Mouse (Mus musculus) CH12.LX (cell line): ENCODE data around the gene Lhb. TPM values are rescaled to one million over a fixed set of nuclear protein-coding genes. Genes with fewer than 3 reads are reported as not detected.

Experiments
- DNase-seq: peaks from one replicate; pipeline ENCODE4 v3.0.0-alpha.2; 2013; ENCODE audit errors: extremely low read depth
- H3K27ac ChIP-seq: 2 replicates; pipeline ENCODE4 v1.5.1; 2012; ENCODE audit warnings: low read depth, mild to moderate bottlenecking, control low read depth, moderate library complexity; ENCODE audit not compliant: insufficient read depth
- H3K27me3 ChIP-seq: replicated peaks from 2 replicates; pipeline ENCODE3; 2012; ENCODE audit warnings: inconsistent platforms
- H3K36me3 ChIP-seq, 2 experiments: replicated peaks in 1 of 2; 2 replicates each; pipeline versions ENCODE3 to v1.6.1; 2012; ENCODE audit warnings: inconsistent platforms in 1 of 2, low read length in 1 of 2, mild to moderate bottlenecking in 1 of 2, mixed read lengths in 1 of 2, moderate library complexity in 1 of 2; ENCODE audit not compliant: control insufficient read depth in 1 of 2, insufficient read depth in 1 of 2
- H3K4me1 ChIP-seq, 2 experiments: 2 replicates each; pipeline ENCODE4 v1.6.1; 2012; ENCODE audit warnings: inconsistent platforms in 1 of 2, moderate library complexity in 1 of 2; ENCODE audit not compliant: insufficient read depth in 2 of 2, control insufficient read depth in 1 of 2
- H3K4me2 ChIP-seq: 2 replicates; pipeline ENCODE4 v1.6.1; 2012; ENCODE audit warnings: low read depth, mild to moderate bottlenecking, control low read depth; ENCODE audit not compliant: poor library complexity, insufficient read depth, severe bottlenecking
- H3K4me3 ChIP-seq, 3 experiments: fragments of 150-350 bp in 1 of 3; sonication (generic) in 1 of 3; replicated peaks in 1 of 3; 2 replicates each; pipeline versions ENCODE3 to v1.5.1; 2011 to 2012; ENCODE audit warnings: low read depth in 2 of 3, low read length in 2 of 3, mild to moderate bottlenecking in 2 of 3, moderate library complexity in 2 of 3, control low read depth in 1 of 3, improper control_type of control experiment in 1 of 3, inconsistent platforms in 1 of 3, mixed read lengths in 1 of 3; ENCODE audit not compliant: poor library complexity in 1 of 3
- H3K79me2 ChIP-seq: replicated peaks from 2 replicates; pipeline ENCODE4 v1.6.1; 2012; ENCODE audit warnings: mild to moderate bottlenecking, moderate library complexity; ENCODE audit not compliant: control insufficient read depth, poor library complexity, insufficient read depth, severe bottlenecking; ENCODE audit errors: extremely low read depth
- H3K9ac ChIP-seq: 2 replicates; pipeline ENCODE4 v1.6.1; 2012; ENCODE audit warnings: low read depth, mild to moderate bottlenecking, control low read depth, moderate library complexity; ENCODE audit not compliant: insufficient read depth
- H3K9me3 ChIP-seq: replicated peaks from 2 replicates; pipeline ENCODE3; 2012; ENCODE audit warnings: low read length, inconsistent platforms, mixed read lengths
- BHLHE40 ChIP-seq: IDR thresholded peaks from 2 replicates; pipeline ENCODE4 v1.6.1; 2011; ENCODE audit warnings: mild to moderate bottlenecking, low read depth, low read length, improper control_type of control experiment
- CHD1 ChIP-seq: IDR thresholded peaks from 2 replicates; pipeline ENCODE4 v1.6.1; 2012; ENCODE audit warnings: low read depth, low read length, improper control_type of control experiment, inconsistent platforms
- CTCF ChIP-seq, 2 experiments: IDR thresholded peaks in 1 of 2; conservative IDR thresholded peaks in 1 of 2; 2 replicates each; pipeline ENCODE4 v1.5.1; 2011 to 2012; ENCODE audit warnings: low read depth in 2 of 2, low read length in 2 of 2, improper control_type of control experiment in 1 of 2, inconsistent platforms in 1 of 2, mild to moderate bottlenecking in 1 of 2, moderate library complexity in 1 of 2
- E2F4 ChIP-seq: IDR thresholded peaks from 2 replicates; pipeline ENCODE4 v1.6.1; 2011; ENCODE audit warnings: low read depth, low read length, improper control_type of control experiment; ENCODE audit not compliant: insufficient replicate concordance
- ELF1 ChIP-seq: IDR thresholded peaks from 2 replicates; pipeline ENCODE4 v1.6.1; 2014; ENCODE audit warnings: low read depth, mild to moderate bottlenecking, inconsistent platforms, low read length, improper control_type of control experiment
- EP300 ChIP-seq: IDR thresholded peaks from 2 replicates; pipeline ENCODE4 v1.6.1; 2011; ENCODE audit warnings: low read length, improper control_type of control experiment
- GABPA ChIP-seq: IDR thresholded peaks from 2 replicates; pipeline ENCODE4 v1.6.1; 2012; ENCODE audit warnings: low read depth, low read length, improper control_type of control experiment, inconsistent platforms; ENCODE audit not compliant: insufficient replicate concordance
- HCFC1 ChIP-seq: IDR thresholded peaks from 2 replicates; pipeline ENCODE4 v1.6.1; 2012; ENCODE audit warnings: low read depth, mild to moderate bottlenecking, inconsistent platforms, low read length, improper control_type of control experiment
- IRF4 ChIP-seq: IDR thresholded peaks from 2 replicates; pipeline ENCODE4 v1.6.1; 2014; ENCODE audit warnings: low read depth, mild to moderate bottlenecking, inconsistent platforms, low read length, improper control_type of control experiment
- JUN ChIP-seq: IDR thresholded peaks from 2 replicates; pipeline ENCODE4 v1.6.1; 2011; ENCODE audit warnings: low read depth, mild to moderate bottlenecking, low read length, improper control_type of control experiment, moderate library complexity; ENCODE audit not compliant: insufficient read depth
- JUND ChIP-seq: conservative IDR thresholded peaks from 2 replicates; pipeline ENCODE4 v1.6.1; 2011; ENCODE audit warnings: low read depth, low read length, improper control_type of control experiment
- KAT2A ChIP-seq: IDR thresholded peaks from 2 replicates; pipeline ENCODE4 v1.6.1; 2012; ENCODE audit warnings: low read length, improper control_type of control experiment, inconsistent platforms; ENCODE audit not compliant: insufficient replicate concordance
- MAFK ChIP-seq: IDR thresholded peaks from 2 replicates; pipeline ENCODE4 v1.6.1; 2011; ENCODE audit warnings: low read length, improper control_type of control experiment; ENCODE audit not compliant: insufficient replicate concordance
- MAX ChIP-seq: IDR thresholded peaks from 2 replicates; pipeline ENCODE4 v1.6.1; 2011; ENCODE audit warnings: low read length, improper control_type of control experiment
- MAZ ChIP-seq: IDR thresholded peaks from 2 replicates; pipeline ENCODE4 v1.6.1; 2012; ENCODE audit warnings: low read depth, mild to moderate bottlenecking, inconsistent platforms, low read length, improper control_type of control experiment, moderate library complexity
- MEF2A ChIP-seq: IDR thresholded peaks from 2 replicates; pipeline ENCODE4 v1.6.1; 2014; ENCODE audit warnings: low read depth, mild to moderate bottlenecking, inconsistent platforms, low read length, improper control_type of control experiment, borderline replicate concordance
- MXI1 ChIP-seq: IDR thresholded peaks from 2 replicates; pipeline ENCODE4 v1.6.1; 2011; ENCODE audit warnings: mild to moderate bottlenecking, low read depth, low read length, improper control_type of control experiment
- MYC ChIP-seq: IDR thresholded peaks from 2 replicates; pipeline ENCODE4 v1.6.1; 2011; ENCODE audit warnings: low read depth, mild to moderate bottlenecking, improper control_type of control experiment, low read length
- NELFE ChIP-seq: IDR thresholded peaks from 2 replicates; pipeline ENCODE4 v1.6.1; 2011; ENCODE audit warnings: low read depth, low read length, improper control_type of control experiment
- NRF1 ChIP-seq: IDR thresholded peaks from 2 replicates; pipeline ENCODE4 v1.6.1; 2014; ENCODE audit warnings: low read depth, mild to moderate bottlenecking, inconsistent platforms, low read length, improper control_type of control experiment, moderate library complexity
- PAX5 ChIP-seq: IDR thresholded peaks from 2 replicates; pipeline ENCODE4 v1.6.1; 2012; ENCODE audit warnings: low read length, inconsistent platforms, mixed read lengths
- POLR2A ChIP-seq: IDR thresholded peaks from 2 replicates; pipeline ENCODE4 v1.6.1; 2011; ENCODE audit warnings: low read depth, mild to moderate bottlenecking, improper control_type of control experiment, low read length
- POLR2AphosphoS2 ChIP-seq: IDR thresholded peaks from 2 replicates; pipeline ENCODE4 v1.6.1; 2011; ENCODE audit warnings: low read depth, low read length, improper control_type of control experiment
- RCOR1 ChIP-seq: conservative IDR thresholded peaks from 2 replicates; pipeline ENCODE4 v1.6.1; 2012; ENCODE audit warnings: low read depth, mild to moderate bottlenecking, inconsistent platforms, low read length, improper control_type of control experiment
- SIN3A ChIP-seq: IDR thresholded peaks from 2 replicates; pipeline ENCODE4 v1.6.1; 2012; ENCODE audit warnings: low read length, improper control_type of control experiment, inconsistent platforms
- TBP ChIP-seq: conservative IDR thresholded peaks from 2 replicates; pipeline ENCODE4 v1.6.1; 2011; ENCODE audit warnings: low read depth, low read length, improper control_type of control experiment
- TCF12 ChIP-seq: IDR thresholded peaks from 2 replicates; pipeline ENCODE4 v1.6.1; 2014; ENCODE audit warnings: low read depth, mild to moderate bottlenecking, inconsistent platforms, low read length, improper control_type of control experiment
- UBTF ChIP-seq: IDR thresholded peaks from 2 replicates; pipeline ENCODE4 v1.6.1; 2012; ENCODE audit warnings: low read depth, mild to moderate bottlenecking, inconsistent platforms, low read length, improper control_type of control experiment, moderate library complexity
- USF1 ChIP-seq: IDR thresholded peaks from 2 replicates; pipeline ENCODE4 v1.6.1; 2014; ENCODE audit warnings: low read depth, mild to moderate bottlenecking, inconsistent platforms, low read length, improper control_type of control experiment
- USF2 ChIP-seq: conservative IDR thresholded peaks from 2 replicates; pipeline ENCODE4 v1.6.1; 2011; ENCODE audit warnings: low read depth, low read length, improper control_type of control experiment
- ZKSCAN1 ChIP-seq: IDR thresholded peaks from 2 replicates; pipeline ENCODE4 v1.6.1; 2012; ENCODE audit warnings: low read depth, inconsistent platforms, low read length, improper control_type of control experiment, borderline replicate concordance
- ZNF384 ChIP-seq: IDR thresholded peaks from 2 replicates; pipeline ENCODE4 v1.6.1; 2012; ENCODE audit warnings: low read depth, low read length, improper control_type of control experiment, inconsistent platforms
- dilution Hi-C: fragments of 300-500 bp; cut with MboI; formaldehyde crosslinking; loops from 2 replicates; pipeline ENCODE4 v1.14.3; 2020; ENCODE audit warnings: low sequenced_read_pairs; ENCODE audit not compliant: extremely low pct_unique_long_range_greater_than_20kb, extremely low pct_ligation_motif_present
- in situ Hi-C: fragments of 300-500 bp; cut with MboI; formaldehyde crosslinking; loops from 3 replicates; pipeline ENCODE4 v1.14.3; 2019; ENCODE audit warnings: low sequenced_read_pairs, low pct_ligation_motif_present, low pct_unique_long_range_greater_than_20kb, mixed read lengths
- polyA plus RNA-seq: library from polyadenylated mRNA; unstranded; fragments of >175 nt; gene quantifications from 2 replicates; pipeline ENCODE4 v1.2.1, GENCODE M21; 2012; ENCODE audit warnings: low read depth; ENCODE audit not compliant: insufficient read length
- total RNA-seq, 2 experiments: library from RNA; depleted of rRNA; stranded (reverse); fragments of 300-350 nt in 1 of 2; fragments of >200 nt in 1 of 2; gene quantifications; 2 replicates each; pipeline ENCODE4 v1.2.3; 2012 to 2014

The Lhb gene
- total and polyA plus RNA-seq, 3 experiments = not detected

GRCm38 (mm10) chr7:45460377-45460776 lies 39.8 kb downstream of the Lhb start:
- peak overlapping the region in 1 of 3 experiments; percentile 40 for H3K4me3 ChIP-seq
- DNase-seq = no peak
- peaks cover 47 to 69% of the 10 kb centered on the region in 2 experiments for H3K36me3 ChIP-seq
- H3K27ac ChIP-seq = peak overlapping the region; percentile 80
- H3K4me2 ChIP-seq = peak overlapping the region; percentile 93
- dilution Hi-C loops = no loop called here
- H3K27me3 ChIP-seq = no peaks in the 10 kb centered on the region
- H3K9ac ChIP-seq = peak overlapping the region; percentile 59
- H3K79me2 ChIP-seq = peaks cover 42% of the 10 kb centered on the region
- H3K4me1 ChIP-seq = peaks cover 16 to 52% of the 10 kb centered on the region in 2 experiments
- in situ Hi-C loops = loop anchor here (10.0 kb wide), 1 partner anchor 224 kb away; the partner anchor contains the start of gene Ntn5
- no peaks in the 10 kb centered on the region for H3K9me3 ChIP-seq
- TF ChIP-seq NRF1 = 0 out of 2 replicates have a peak, but pooled peaks have one; percentile 26
- no peak for TF ChIP-seq ZNF384

GRCm38 (mm10) chr7:45460860-45461314 lies 40.3 kb downstream of the Lhb start:
- Histone ChIP-seq H3K27me3 (no peaks in the 10 kb centered on the region), H3K79me2 (peaks cover 45% of the 10 kb centered on the region), H3K9ac (peak overlapping the region; percentile 59), H3K9me3 (no peaks in the 10 kb centered on the region), H3K4me3 (peak overlapping the region in 1 of 3 experiments; percentile 40), H3K36me3 (peaks cover 43 to 64% of the 10 kb centered on the region in 2 experiments), H3K27ac (peak overlapping the region; percentile 80), H3K4me1 (peaks cover 16 to 52% of the 10 kb centered on the region in 2 experiments), H3K4me2 (peak overlapping the region; percentile 93; the same call in 1 of the 2 replicates)
- in situ Hi-C loops = loop anchor here (10.0 kb wide), 1 partner anchor 224 kb away; the partner anchor contains the start of gene Ntn5
- DNase-seq = peak; percentile 72
- dilution Hi-C loops = no loop called here
- no peak for TF ChIP-seq POLR2AphosphoS2
- no peak for TF ChIP-seq RCOR1
- TF ChIP-seq NRF1 = no peak
- TF ChIP-seq USF2 = no peak
- peak; percentile 93 for TF ChIP-seq MAFK
- no peak for TF ChIP-seq MYC
- TF ChIP-seq CHD1 = no peak
- peak; percentile 62; the same call in 1 of the 2 replicates for TF ChIP-seq TBP
- TF ChIP-seq SIN3A = peak; percentile 35; the same call in 1 of the 2 replicates
- no peak for TF ChIP-seq MEF2A
- peak; percentile 75 for TF ChIP-seq GABPA
- TF ChIP-seq E2F4 = no peak
- TF ChIP-seq UBTF = peak; percentile 75
- TF ChIP-seq MXI1 = peak; percentile 35; the same call in 1 of the 2 replicates
- TF ChIP-seq EP300 = no peak
- no peak for TF ChIP-seq JUN
- TF ChIP-seq NELFE = no peak
- no peak for TF ChIP-seq USF1
- TF ChIP-seq ZKSCAN1 = no peak
- TF ChIP-seq KAT2A = no peak
- TF ChIP-seq PAX5 = no peak
- TF ChIP-seq JUND = no peak
- TF ChIP-seq MAX = peak; percentile 26; the same call in 1 of the 2 replicates
- TF ChIP-seq MAZ = no peak
- no peak for TF ChIP-seq CTCF (conservative IDR thresholded peaks at IDR 0.05 in 1 of 2, IDR thresholded peaks at IDR 0.05 in 1 of 2; ENCODE audit: low read depth in 2 of 2, low read length in 2 of 2)
- no peak for TF ChIP-seq HCFC1
- TF ChIP-seq POLR2A = peak; percentile 21; the same call in 1 of the 2 replicates
- TF ChIP-seq ZNF384 = no peak
- peak; percentile 30; the same call in 1 of the 2 replicates for TF ChIP-seq TCF12
- TF ChIP-seq ELF1 = no peak; the same call in 1 of the 2 replicates
- peak; percentile 39; the same call in 1 of the 2 replicates for TF ChIP-seq BHLHE40
- peak; percentile 36; the same call in 1 of the 2 replicates for TF ChIP-seq IRF4
